Mouse (Mus musculus): ENCODE data around the gene Mapkapk2.

DNA sequence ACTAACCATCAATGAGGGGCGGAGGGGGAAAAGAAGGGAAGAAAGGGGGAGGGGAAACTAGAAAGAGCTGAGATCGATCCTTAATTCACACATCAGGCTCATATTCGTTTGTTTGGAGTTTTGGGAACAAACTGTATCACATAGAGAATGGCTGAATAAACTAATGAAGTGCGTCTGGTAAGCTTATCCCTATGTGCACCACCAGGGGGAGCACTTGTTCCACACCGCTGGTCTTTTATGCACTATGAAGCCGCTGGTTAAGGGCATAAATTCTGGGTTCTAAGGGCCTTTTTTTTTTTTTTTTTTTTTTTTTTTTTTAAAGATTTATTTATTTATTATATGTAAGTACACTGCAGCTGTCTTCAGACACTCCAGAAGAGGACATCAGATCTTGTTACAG lies 18.3 kb upstream of the Mapkapk2 start:
- TF ChIP-seq GATA1 (IDR thresholded peaks at IDR 0.05; ENCODE audit: low read length) (no peak), TAL1 (IDR thresholded peaks at IDR 0.05; ENCODE audit: low read length) (no peak)
